Mouse (Mus musculus): ENCODE results near the gene Stk39.

The Stk39 gene

GRCm38 (mm10) chr2:68419746-68420145 lies 52.3 kb downstream of the Stk39 start:
- DNase-seq = no peak

- DNase-seq = no peak
Measured at GRCm38 (mm10) chr2:68419165-68419564, 52.9 kb downstream of the Stk39 start.

GRCm38 (mm10) chr2:68417081-68417480 lies 55.0 kb downstream of the Stk39 start:
- DNase-seq = no peak

- no peak for DNase-seq
Measured at GRCm38 (mm10) chr2:68415691-68416090, 56.4 kb downstream of the Stk39 start.

GRCm38 (mm10) chr2:68412149-68412548 lies 59.9 kb downstream of the Stk39 start:
- no peak for DNase-seq

- no peak for DNase-seq
Measured at GRCm38 (mm10) chr2:68411201-68411600, 60.9 kb downstream of the Stk39 start.

GRCm38 (mm10) chr2:68409640-68410215 lies 62.3 kb downstream of the Stk39 start:
- DNase-seq = peak; percentile 33

- peak; percentile 33 for DNase-seq
Measured at GRCm38 (mm10) chr2:68408271-68408980, 63.6 kb downstream of the Stk39 start.

- peak; percentile 54 for DNase-seq
Measured at GRCm38 (mm10) chr2:68407179-68407950, 64.7 kb downstream of the Stk39 start.

- peak; percentile 60 for DNase-seq
Measured at GRCm38 (mm10) chr2:68406571-68407074, 65.4 kb downstream of the Stk39 start.

GRCm38 (mm10) chr2:68405163-68405715 lies 66.8 kb downstream of the Stk39 start:
- peak; percentile 62 for DNase-seq

- peak; percentile 64 for DNase-seq
Measured at GRCm38 (mm10) chr2:68404274-68405162, 67.5 kb downstream of the Stk39 start.

- no peak for DNase-seq
Measured at GRCm38 (mm10) chr2:68393611-68394549, 78.2 kb downstream of the Stk39 start.

- no peak for DNase-seq
Measured at GRCm38 (mm10) chr2:68387824-68388582, 84.1 kb downstream of the Stk39 start.

GRCm38 (mm10) chr2:68386313-68386863 lies 85.7 kb downstream of the Stk39 start:
- DNase-seq = peak; percentile 38

- peak; percentile 34 for DNase-seq
Measured at GRCm38 (mm10) chr2:68385654-68386312, 86.3 kb downstream of the Stk39 start.

GRCm38 (mm10) chr2:68383964-68384363 lies 88.1 kb downstream of the Stk39 start:
- no peak for DNase-seq

- DNase-seq = no peak
Measured at GRCm38 (mm10) chr2:68382394-68383059, 89.5 kb downstream of the Stk39 start.

- DNase-seq = no peak
Measured at GRCm38 (mm10) chr2:68381881-68382280, 90.2 kb downstream of the Stk39 start.
